Mouse (Mus musculus) MEL (cell line): ENCODE data around the gene Rab11fip4. TPM values are rescaled to one million over a fixed set of nuclear protein-coding genes. Genes with fewer than 3 reads are reported as not detected.

Experiments used
- DNase-seq: peaks from one replicate; pipeline ENCODE4 v3.0.0; 2011; ENCODE audit warnings: low read depth, low spot score
- H3K27ac ChIP-seq: 2 replicates; pipeline ENCODE4 v1.5.1; 2012; ENCODE audit warnings: low read depth, mild to moderate bottlenecking, control low read depth, low read length, moderate library complexity; ENCODE audit not compliant: control insufficient read depth
- H3K27me3 ChIP-seq, 2 experiments: fragments of 150-350 bp in 1 of 2; sonication (generic) in 1 of 2; 2 replicates each; pipeline ENCODE4 v1.6.1; 2012; ENCODE audit warnings: low read length in 2 of 2, mild to moderate bottlenecking in 2 of 2, improper control_type of control experiment in 1 of 2, moderate library complexity in 1 of 2; ENCODE audit not compliant: insufficient read depth in 2 of 2, control insufficient read depth in 1 of 2
- H3K36me3 ChIP-seq, 2 experiments: 2 replicates each; pipeline ENCODE4 v1.6.1; 2012 to 2014; ENCODE audit warnings: low read length in 2 of 2, improper control_type of control experiment in 1 of 2, inconsistent platforms in 1 of 2, mild to moderate bottlenecking in 1 of 2; ENCODE audit not compliant: insufficient read depth in 2 of 2, control insufficient read depth in 1 of 2
- H3K4me1 ChIP-seq, 2 experiments: fragments of 150-350 bp in 1 of 2; sonication (generic) in 1 of 2; 2 replicates each; pipeline ENCODE4 v1.6.1; 2012; ENCODE audit warnings: low read length in 2 of 2, improper control_type of control experiment in 1 of 2, mild to moderate bottlenecking in 1 of 2; ENCODE audit not compliant: insufficient read depth in 2 of 2, control insufficient read depth in 1 of 2
- H3K4me3 ChIP-seq, 2 experiments: fragments of 150-350 bp in 1 of 2; sonication (generic) in 1 of 2; 2 replicates each; pipeline ENCODE4 v1.5.1; 2012; ENCODE audit warnings: low read depth in 2 of 2, low read length in 2 of 2, mild to moderate bottlenecking in 2 of 2, moderate library complexity in 2 of 2, control low read depth in 1 of 2, improper control_type of control experiment in 1 of 2; ENCODE audit not compliant: control insufficient read depth in 1 of 2, insufficient read depth in 1 of 2
- H3K79me2 ChIP-seq: 2 replicates; pipeline ENCODE4 v1.6.1; 2012; ENCODE audit warnings: mild to moderate bottlenecking, low read length, moderate library complexity; ENCODE audit not compliant: control insufficient read depth, poor library complexity, insufficient read depth
- H3K9ac ChIP-seq: 2 replicates; pipeline ENCODE4 v1.6.1; 2012; ENCODE audit warnings: low read depth, mild to moderate bottlenecking, control low read depth, low read length, moderate library complexity; ENCODE audit not compliant: control insufficient read depth, poor library complexity, severe bottlenecking
- H3K9me3 ChIP-seq: fragments of 150-350 bp; sonication (generic); replicated peaks from 2 replicates; pipeline ENCODE4 v1.6.1; 2012; ENCODE audit warnings: mild to moderate bottlenecking, low read length, improper control_type of control experiment, moderate library complexity; ENCODE audit not compliant: insufficient read depth
- CHD1 ChIP-seq: IDR thresholded peaks from 2 replicates; pipeline ENCODE4 v1.6.1; 2012; ENCODE audit warnings: low read depth, mild to moderate bottlenecking, inconsistent platforms, low read length, improper control_type of control experiment
- ELF1 ChIP-seq: IDR thresholded peaks from 2 replicates; pipeline ENCODE4 v1.6.1; 2014; ENCODE audit warnings: low read depth, mild to moderate bottlenecking, inconsistent platforms, low read length, improper control_type of control experiment, moderate library complexity
- EP300 ChIP-seq, 2 experiments: IDR thresholded peaks; 2 replicates each; pipeline ENCODE4 v1.6.1; 2011; ENCODE audit warnings: improper control_type of control experiment in 2 of 2, low read length in 2 of 2, low read depth in 1 of 2, mild to moderate bottlenecking in 1 of 2
- ETS1 ChIP-seq: IDR thresholded peaks from 2 replicates; pipeline ENCODE4 v1.6.1; 2012; ENCODE audit warnings: low read depth, mild to moderate bottlenecking, inconsistent platforms, low read length, improper control_type of control experiment, moderate library complexity
- GATA1 ChIP-seq: IDR thresholded peaks from 2 replicates; pipeline ENCODE4 v1.6.1; 2011; ENCODE audit warnings: low read depth, low read length, improper control_type of control experiment
- HCFC1 ChIP-seq: IDR thresholded peaks from 2 replicates; pipeline ENCODE4 v1.6.1; 2012; ENCODE audit warnings: low read depth, mild to moderate bottlenecking, inconsistent platforms, low read length, improper control_type of control experiment, moderate library complexity
- JUND ChIP-seq: IDR thresholded peaks from 2 replicates; pipeline ENCODE4 v1.6.1; 2011; ENCODE audit warnings: low read depth, mild to moderate bottlenecking, improper control_type of control experiment, low read length
- MAFK ChIP-seq: IDR thresholded peaks from 2 replicates; pipeline ENCODE4 v1.6.1; 2011; ENCODE audit warnings: low read depth, mild to moderate bottlenecking, low read length, improper control_type of control experiment, borderline replicate concordance
- MAX ChIP-seq: IDR thresholded peaks from 2 replicates; pipeline ENCODE4 v1.6.1; 2011; ENCODE audit warnings: low read length, improper control_type of control experiment
- MAZ ChIP-seq: IDR thresholded peaks from 2 replicates; pipeline ENCODE4 v1.6.1; 2012; ENCODE audit warnings: low read depth, mild to moderate bottlenecking, inconsistent platforms, low read length, improper control_type of control experiment
- MYB ChIP-seq: IDR thresholded peaks from 2 replicates; pipeline ENCODE4 v1.6.1; 2011; ENCODE audit warnings: mild to moderate bottlenecking, low read depth, low read length, improper control_type of control experiment
- MYC ChIP-seq: IDR thresholded peaks from 2 replicates; pipeline ENCODE4 v1.6.1; 2011; ENCODE audit warnings: low read depth, mild to moderate bottlenecking, low read length, improper control_type of control experiment, moderate library complexity
- NRF1 ChIP-seq: IDR thresholded peaks from 2 replicates; pipeline ENCODE4 v1.6.1; 2014; ENCODE audit warnings: low read depth, mild to moderate bottlenecking, inconsistent platforms, low read length, improper control_type of control experiment, moderate library complexity; ENCODE audit not compliant: poor library complexity, insufficient read depth, severe bottlenecking
- POLR2A ChIP-seq, 2 experiments: IDR thresholded peaks; 2 replicates each; pipeline ENCODE4 v1.6.1; 2011 to 2012; ENCODE audit warnings: low read length in 2 of 2, mild to moderate bottlenecking in 2 of 2, control low read depth in 1 of 2, improper control_type of control experiment in 1 of 2, low read depth in 1 of 2, moderate library complexity in 1 of 2; ENCODE audit not compliant: control insufficient read depth in 1 of 2, insufficient read depth in 1 of 2, poor library complexity in 1 of 2
- POLR2AphosphoS2 ChIP-seq: IDR thresholded peaks from 2 replicates; pipeline ENCODE4 v1.6.1; 2011; ENCODE audit warnings: low read length, improper control_type of control experiment
- SIN3A ChIP-seq: IDR thresholded peaks from 2 replicates; pipeline ENCODE4 v1.6.1; 2012; ENCODE audit warnings: low read length, improper control_type of control experiment, inconsistent platforms
- SMC3 ChIP-seq: IDR thresholded peaks from 2 replicates; pipeline ENCODE4 v1.6.1; 2011; ENCODE audit warnings: low read depth, low read length, improper control_type of control experiment
- TCF12 ChIP-seq: IDR thresholded peaks from 2 replicates; pipeline ENCODE4 v1.6.1; 2014; ENCODE audit warnings: low read depth, mild to moderate bottlenecking, inconsistent platforms, low read length, improper control_type of control experiment, moderate library complexity
- UBTF ChIP-seq: IDR thresholded peaks from 2 replicates; pipeline ENCODE4 v1.6.1; 2012; ENCODE audit warnings: low read depth, mild to moderate bottlenecking, inconsistent platforms, low read length, improper control_type of control experiment, moderate library complexity, borderline replicate concordance; ENCODE audit not compliant: insufficient read depth
- USF1 ChIP-seq: IDR thresholded peaks from 2 replicates; pipeline ENCODE4 v1.6.1; 2014; ENCODE audit warnings: low read depth, mild to moderate bottlenecking, inconsistent platforms, low read length, improper control_type of control experiment, moderate library complexity
- USF2 ChIP-seq, 2 experiments: IDR thresholded peaks; 2 replicates each; pipeline ENCODE4 v1.6.1; 2011 to 2012; ENCODE audit warnings: improper control_type of control experiment in 2 of 2, low read length in 2 of 2, borderline replicate concordance in 1 of 2, inconsistent platforms in 1 of 2, low read depth in 1 of 2, mild to moderate bottlenecking in 1 of 2; ENCODE audit not compliant: insufficient read depth in 1 of 2
- ZKSCAN1 ChIP-seq: IDR thresholded peaks from 2 replicates; pipeline ENCODE4 v1.6.1; 2012; ENCODE audit warnings: low read depth, mild to moderate bottlenecking, inconsistent platforms, low read length, improper control_type of control experiment, moderate library complexity
- ZMIZ1 ChIP-seq: IDR thresholded peaks from 2 replicates; pipeline ENCODE4 v1.6.1; 2012; ENCODE audit warnings: low read depth, mild to moderate bottlenecking, inconsistent platforms, low read length, improper control_type of control experiment, moderate library complexity
- polyA plus RNA-seq, 2 experiments: library from polyadenylated mRNA; stranded (reverse) in 1 of 2; unstranded in 1 of 2; fragments of >175 nt in 1 of 2; fragments of >200 nt in 1 of 2; gene quantifications; 2 replicates each; pipeline versions ENCODE4 v1.2.1 to v1.2.4; 2012; ENCODE audit warnings: low replicate concordance in 2 of 2, low read depth in 1 of 2; ENCODE audit not compliant: insufficient read length in 2 of 2, insufficient read depth in 1 of 2, missing spikeins in 1 of 2
- total RNA-seq: library from RNA; depleted of rRNA; stranded (reverse); fragments of 300-350 nt; gene quantifications from 2 replicates; pipeline ENCODE4 v1.2.3, GENCODE M21; 2012

Gene Rab11fip4
- total and polyA plus RNA-seq, 3 experiments, result under 0.01 to 0.03 TPM; not detected in 1

DNA sequence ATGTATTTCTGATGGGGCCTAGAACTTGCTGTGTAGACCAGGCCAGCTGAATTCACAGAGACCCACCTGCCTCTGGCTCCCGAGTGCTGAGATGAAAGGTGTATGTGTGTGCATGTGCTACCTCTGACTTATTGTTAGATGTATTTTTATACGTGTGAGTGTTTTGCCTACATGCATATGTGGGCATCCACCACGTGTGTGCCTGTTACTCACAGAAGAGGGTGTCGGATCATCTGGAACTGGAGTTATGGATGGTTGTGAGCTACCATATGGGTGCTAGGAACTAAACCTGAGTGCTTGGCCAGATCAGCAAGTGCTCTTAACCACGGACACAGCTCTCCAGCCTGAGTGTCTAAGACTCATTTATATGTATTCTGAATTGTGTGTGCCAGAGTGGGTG is 90.2 kb downstream of the Rab11fip4 start:
- Histone ChIP-seq H3K27ac (no peak overlapping the region), H3K79me2 (no peaks in the 10 kb centered on the region), H3K27me3 (peaks cover 0 to 2% of the 10 kb centered on the region in 2 experiments; a peak in 2 of 4 replicates), H3K4me1 (no peaks in the 10 kb centered on the region), H3K4me3 (no peak overlapping the region), H3K9ac (no peak overlapping the region), H3K36me3 (no peaks in the 10 kb centered on the region), H3K9me3 (no peaks in the 10 kb centered on the region)
- DNase-seq, result no peak
- TF ChIP-seq ELF1 (no peak), ETS1 (no peak), CHD1 (no peak), SIN3A (no peak), EP300 (IDR thresholded peaks at IDR 0.05; ENCODE audit: low read depth in 1 of 2, low read length in 2 of 2) (no peak), MAX (no peak), JUND (no peak), POLR2A (IDR thresholded peaks at IDR 0.05; ENCODE audit: control insufficient read depth in 1 of 2, insufficient read depth in 1 of 2, low read depth in 1 of 2, low read length in 2 of 2, poor library complexity in 1 of 2) (no peak), ZMIZ1 (no peak), ZKSCAN1 (no peak)

DNA sequence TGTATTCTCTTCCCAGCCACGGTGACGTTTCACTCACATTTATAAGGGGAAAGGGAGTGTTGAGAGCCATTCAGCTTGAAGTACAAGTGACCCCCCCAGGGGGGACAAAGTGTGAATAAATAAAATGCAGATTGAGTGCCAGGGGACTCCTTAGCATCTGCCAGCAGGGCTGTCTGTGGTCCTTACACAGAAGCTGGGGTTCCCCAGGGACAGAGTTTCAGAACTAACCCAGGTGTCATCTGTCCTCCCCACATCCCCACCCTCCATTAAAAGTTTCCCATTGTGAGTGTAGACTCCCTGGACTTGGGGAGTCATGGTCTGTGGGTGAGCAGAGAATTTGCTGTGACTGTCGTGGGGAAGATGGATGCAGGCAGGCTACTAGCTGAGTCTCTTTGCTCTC is 90.8 kb downstream of the Rab11fip4 start:
- Histone ChIP-seq H3K4me3 (no peak overlapping the region), H3K27me3 (peaks cover 0 to 2% of the 10 kb centered on the region in 2 experiments; a peak in 2 of 4 replicates), H3K9me3 (no peaks in the 10 kb centered on the region), H3K27ac (no peak overlapping the region), H3K9ac (no peak overlapping the region), H3K36me3 (no peaks in the 10 kb centered on the region), H3K79me2 (no peaks in the 10 kb centered on the region), H3K4me1 (no peaks in the 10 kb centered on the region)
- no peak for TF ChIP-seq MYB
- no peak for TF ChIP-seq UBTF
- TF ChIP-seq TCF12, result no peak
- no peak for TF ChIP-seq MAZ
- TF ChIP-seq SMC3, result no peak
- TF ChIP-seq MAFK, result no peak
- TF ChIP-seq JUND, result no peak
- TF ChIP-seq NRF1, result no peak
- no peak for TF ChIP-seq HCFC1
- no peak for TF ChIP-seq POLR2A (IDR thresholded peaks at IDR 0.05; ENCODE audit: control insufficient read depth in 1 of 2, insufficient read depth in 1 of 2, low read depth in 1 of 2, low read length in 2 of 2, poor library complexity in 1 of 2)
- TF ChIP-seq ZMIZ1, result no peak
- no peak for TF ChIP-seq POLR2AphosphoS2
- no peak for TF ChIP-seq MYC
- TF ChIP-seq GATA1, result no peak
- TF ChIP-seq CHD1, result no peak
- no peak for TF ChIP-seq USF2 (IDR thresholded peaks at IDR 0.05; ENCODE audit: borderline replicate concordance in 1 of 2, insufficient read depth in 1 of 2, low read depth in 1 of 2, low read length in 2 of 2)
- TF ChIP-seq USF1, result no peak
- no peak for DNase-seq
